Mouse (Mus musculus) cortical plate, adult 2 months (tissue): ENCODE measurements around the gene Swi5. TPM values are rescaled to one million over a fixed set of nuclear protein-coding genes. Genes with fewer than 3 reads are reported as not detected.

Experiments
- H3K27ac ChIP-seq: fragments of 200-500 bp; 2 replicates; pipeline ENCODE4 v1.5.1; 2012; ENCODE audit warnings: low read length, control low read depth, inconsistent platforms; ENCODE audit not compliant: insufficient read depth
- H3K4me1 ChIP-seq: fragments of 200-500 bp; 2 replicates; pipeline ENCODE4 v1.6.1; 2011; ENCODE audit warnings: low read length; ENCODE audit not compliant: control insufficient read depth, insufficient read depth
- H3K4me3 ChIP-seq: fragments of 200-500 bp; 2 replicates; pipeline ENCODE4 v1.5.1; 2011; ENCODE audit warnings: mild to moderate bottlenecking, low read length, control low read depth; ENCODE audit not compliant: insufficient read depth
- CTCF ChIP-seq: fragments of 200-500 bp; IDR thresholded peaks from 2 replicates; pipeline ENCODE4 v1.5.1; 2011; ENCODE audit warnings: mild to moderate bottlenecking, control low read depth, low read length; ENCODE audit not compliant: insufficient read depth; ENCODE audit errors: extremely low read depth
- POLR2A ChIP-seq: fragments of 200-500 bp; IDR thresholded peaks from 2 replicates; pipeline ENCODE4 v1.6.1; 2011; ENCODE audit warnings: mild to moderate bottlenecking, low read length, control low read depth; ENCODE audit not compliant: insufficient read depth; ENCODE audit errors: extremely low read depth
- polyA plus RNA-seq: library from polyadenylated mRNA; depleted of rRNA; stranded (reverse); fragments of >200 nt; gene quantifications from 2 replicates; pipeline ENCODE4 v1.2.3, GENCODE M21; 2012; rRNA removed

Gene Swi5
- polyA plus RNA-seq, result 256 and 268 TPM in 2 replicates

DNA sequence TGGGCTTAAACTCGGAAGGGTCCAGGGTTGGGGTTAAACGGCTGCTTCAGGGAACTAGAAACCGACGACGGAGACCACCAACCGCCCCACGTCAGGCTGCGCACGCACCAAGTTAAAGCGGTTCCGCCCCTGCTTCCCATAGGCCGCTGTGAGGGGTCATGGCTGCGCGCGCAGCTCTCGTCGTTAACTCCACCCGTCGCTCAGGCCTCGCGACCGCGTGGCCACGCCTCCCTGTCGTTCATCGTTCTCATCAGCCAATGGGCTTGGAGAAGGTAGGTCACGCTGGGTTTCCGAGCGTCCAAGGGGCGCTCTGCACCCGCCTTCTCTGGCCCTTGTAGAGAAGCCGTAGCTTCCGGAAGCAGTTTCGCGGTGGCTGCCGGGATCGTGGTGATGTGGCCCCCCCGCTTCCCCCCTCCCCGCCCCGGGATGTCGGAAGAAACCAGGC lies at the start of gene Swi5:
Swi5 (minus strand) TSS at position 153 of the 445 bp plus-strand sequence.
- TF ChIP-seq CTCF (no peak), POLR2A (peak; percentile 90; the same call in 1 of the 2 replicates)
- H3K27ac ChIP-seq, result no peak within 1 kb of the TSS
- peaks cover 6% of the 10 kb centered on the region; the same call in 1 of the 2 replicates for H3K4me1 ChIP-seq
- H3K4me3 ChIP-seq, result peak within 1 kb of the TSS; percentile 59

DNA sequence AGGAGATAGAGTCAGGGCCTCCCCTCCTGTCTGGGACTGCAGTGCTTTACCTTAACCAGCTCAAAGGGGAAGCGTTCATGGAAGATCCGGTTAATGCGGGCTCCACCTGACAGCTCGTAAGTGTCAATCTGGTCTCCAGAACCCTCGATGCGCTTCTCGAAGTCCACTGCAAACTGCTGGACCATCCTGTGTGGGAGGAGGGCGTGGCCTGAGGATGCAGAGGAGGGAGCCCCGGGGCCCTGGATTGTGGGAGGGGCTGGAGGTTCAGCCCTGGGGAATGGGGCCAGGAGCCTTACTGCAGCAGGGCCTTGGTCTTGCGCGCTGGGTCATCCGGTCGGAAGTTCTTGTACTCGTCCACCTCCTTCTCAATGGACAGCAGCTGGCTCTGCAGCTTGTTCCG lies 48.0 kb upstream of the Swi5 start:
- TF ChIP-seq POLR2A (no peak), CTCF (no peak)
- Histone ChIP-seq H3K27ac (no peak overlapping the region; the same call in 1 of the 2 replicates), H3K4me3 (no peak overlapping the region), H3K4me1 (no peaks in the 10 kb centered on the region)

DNA sequence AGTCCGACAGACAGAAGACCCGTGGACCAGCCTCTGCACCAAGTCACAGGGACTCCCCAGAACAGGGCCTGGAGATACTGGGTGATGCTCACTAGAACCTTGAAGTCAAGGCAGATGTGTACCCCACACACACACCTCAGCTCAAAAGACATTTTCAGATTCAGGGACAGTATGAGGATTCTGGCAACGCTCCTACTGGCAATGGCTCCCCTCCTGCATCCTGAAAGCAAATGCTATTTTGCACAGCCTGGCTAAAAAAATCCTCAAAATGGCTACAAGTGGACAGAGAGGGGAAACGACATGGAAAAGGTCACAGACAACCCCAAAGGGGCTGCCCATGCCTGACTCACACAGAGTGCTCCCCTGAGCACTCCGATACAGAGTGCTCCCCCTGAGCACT lies 44.3 kb upstream of the Swi5 start:
- no peak overlapping the region for H3K27ac ChIP-seq
- TF ChIP-seq CTCF, result no peak
- no peak for TF ChIP-seq POLR2A
- H3K4me3 ChIP-seq, result no peak overlapping the region

DNA sequence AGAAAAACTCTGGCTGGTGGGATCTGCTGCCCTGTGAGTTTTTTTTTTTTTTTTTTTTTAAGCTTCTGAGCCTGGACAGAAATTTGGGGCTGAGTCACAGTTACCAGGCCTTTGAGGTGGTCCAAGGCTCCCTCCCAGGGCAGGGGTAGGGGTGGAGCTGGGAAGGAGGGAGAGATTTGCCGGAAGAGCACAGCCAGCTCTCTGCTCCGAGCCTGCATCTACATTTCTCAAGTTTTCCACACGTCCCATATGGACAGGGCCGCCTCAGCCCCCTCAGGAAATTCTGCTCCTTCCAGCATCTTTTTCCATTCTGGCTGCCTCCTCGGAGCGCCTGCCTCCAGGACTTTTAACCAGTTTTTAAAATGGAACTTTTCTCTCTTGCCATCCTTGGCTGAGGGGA lies 41.7 kb upstream of the Swi5 start:
- no peak overlapping the region for H3K27ac ChIP-seq
- TF ChIP-seq CTCF, result no peak
- TF ChIP-seq POLR2A, result no peak; the same call in 1 of the 2 replicates
- peaks cover 11% of the 10 kb centered on the region for H3K4me1 ChIP-seq
- H3K4me3 ChIP-seq, result no peak overlapping the region

More for the DNA sequence above, 44.3 kb upstream of the Swi5 start:
- peaks cover 7% of the 10 kb centered on the region for H3K4me1 ChIP-seq

DNA sequence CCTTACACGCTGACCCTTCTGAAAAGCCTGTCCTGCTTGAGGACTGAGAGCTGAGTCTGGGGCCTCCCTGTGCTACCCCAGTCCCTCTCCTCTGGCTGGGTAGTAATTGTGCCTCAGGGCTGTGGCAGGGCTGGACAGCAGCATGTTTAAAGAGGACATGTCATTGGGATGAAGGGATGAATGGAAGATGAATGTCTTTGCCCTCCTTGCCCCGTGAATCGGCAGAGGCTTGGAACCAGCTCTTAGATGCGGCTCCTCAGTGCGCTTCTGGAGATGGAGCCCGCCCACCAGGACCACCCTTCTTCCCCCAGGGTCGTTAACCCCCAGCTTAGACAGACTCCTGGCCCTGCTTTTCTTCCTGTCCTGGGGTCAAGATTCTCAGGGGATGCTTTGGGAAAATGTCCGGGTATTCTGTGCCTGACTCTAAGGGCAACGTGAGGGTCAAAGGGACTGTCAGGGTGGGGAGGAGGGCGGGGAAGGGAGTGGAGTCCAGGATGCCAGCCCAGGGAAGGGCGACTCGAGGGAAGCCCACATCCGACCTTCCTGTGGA lies 41.1 kb upstream of the Swi5 start:
- TF ChIP-seq CTCF, result no peak
- TF ChIP-seq POLR2A, result no peak
- Histone ChIP-seq H3K4me3 (no peak overlapping the region), H3K4me1 (peaks cover 11% of the 10 kb centered on the region), H3K27ac (peak overlapping the region; percentile 55; the same call in 1 of the 2 replicates)

DNA sequence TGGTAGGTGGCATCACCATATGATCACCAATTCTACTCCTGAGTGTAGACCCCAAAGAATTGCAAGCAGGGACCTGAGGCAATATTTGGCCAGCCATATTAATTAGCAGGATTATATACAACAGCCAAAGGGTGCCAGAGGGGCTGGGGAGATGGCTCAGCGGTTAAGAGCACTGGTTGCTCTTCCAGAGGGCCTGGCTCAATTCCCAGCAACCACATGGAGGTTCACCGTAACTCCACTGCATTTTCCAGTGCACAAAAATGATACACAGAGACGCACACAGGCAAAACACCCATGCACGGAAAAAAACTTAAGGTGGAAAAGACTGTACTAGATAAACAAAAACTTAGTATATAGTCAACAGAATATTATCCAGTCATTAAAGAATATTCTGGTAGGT lies 39.3 kb upstream of the Swi5 start:
- no peak for TF ChIP-seq CTCF
- TF ChIP-seq POLR2A, result no peak
- Histone ChIP-seq H3K27ac (no peak overlapping the region), H3K4me3 (no peak overlapping the region), H3K4me1 (peaks cover 13% of the 10 kb centered on the region)

DNA sequence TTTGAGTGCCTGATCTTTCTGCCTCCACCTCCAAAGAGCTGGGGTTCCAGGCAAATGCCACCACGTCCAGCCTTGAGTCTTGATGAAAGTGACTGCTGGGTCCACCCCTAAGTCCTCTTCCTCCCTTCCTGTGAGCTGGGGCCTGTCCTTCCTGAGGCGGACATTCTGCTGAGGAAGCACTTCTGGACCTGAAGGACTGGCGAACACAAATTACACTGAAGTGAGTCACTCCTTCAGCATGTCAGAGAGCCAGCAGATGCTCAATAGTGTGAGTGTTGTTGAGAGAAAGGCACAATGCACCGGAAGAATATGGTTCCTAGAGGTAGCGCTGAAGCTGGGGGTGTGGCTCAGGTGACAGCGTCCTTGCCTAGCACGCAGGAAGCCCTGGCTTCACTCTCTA lies 37.5 kb upstream of the Swi5 start:
- no peak overlapping the region for H3K27ac ChIP-seq
- peaks cover 13% of the 10 kb centered on the region for H3K4me1 ChIP-seq
- TF ChIP-seq POLR2A, result no peak
- no peak for TF ChIP-seq CTCF
- H3K4me3 ChIP-seq, result no peak overlapping the region

DNA sequence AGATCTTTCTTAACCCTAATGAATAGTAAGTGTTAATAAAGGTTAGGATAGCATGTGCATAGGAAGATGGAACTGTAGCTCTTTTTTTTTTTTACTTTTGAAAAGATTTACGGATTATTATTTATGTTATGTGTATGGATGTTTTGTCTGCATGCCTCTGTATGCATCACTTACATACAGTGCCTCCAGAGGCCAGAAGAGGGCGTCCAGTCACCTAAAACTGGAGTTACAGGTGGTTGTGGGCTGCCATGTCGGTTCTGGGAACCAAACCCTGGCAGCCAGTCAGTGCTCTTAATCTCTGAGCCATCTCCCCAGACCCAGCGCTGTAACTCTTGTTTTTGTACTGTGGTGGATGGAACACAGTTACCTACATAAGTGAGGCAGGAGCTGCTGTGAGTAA lies 36.4 kb upstream of the Swi5 start:
- Histone ChIP-seq H3K4me1 (peaks cover 14% of the 10 kb centered on the region), H3K4me3 (no peak overlapping the region), H3K27ac (no peak overlapping the region)
- TF ChIP-seq POLR2A (no peak), CTCF (no peak)

DNA sequence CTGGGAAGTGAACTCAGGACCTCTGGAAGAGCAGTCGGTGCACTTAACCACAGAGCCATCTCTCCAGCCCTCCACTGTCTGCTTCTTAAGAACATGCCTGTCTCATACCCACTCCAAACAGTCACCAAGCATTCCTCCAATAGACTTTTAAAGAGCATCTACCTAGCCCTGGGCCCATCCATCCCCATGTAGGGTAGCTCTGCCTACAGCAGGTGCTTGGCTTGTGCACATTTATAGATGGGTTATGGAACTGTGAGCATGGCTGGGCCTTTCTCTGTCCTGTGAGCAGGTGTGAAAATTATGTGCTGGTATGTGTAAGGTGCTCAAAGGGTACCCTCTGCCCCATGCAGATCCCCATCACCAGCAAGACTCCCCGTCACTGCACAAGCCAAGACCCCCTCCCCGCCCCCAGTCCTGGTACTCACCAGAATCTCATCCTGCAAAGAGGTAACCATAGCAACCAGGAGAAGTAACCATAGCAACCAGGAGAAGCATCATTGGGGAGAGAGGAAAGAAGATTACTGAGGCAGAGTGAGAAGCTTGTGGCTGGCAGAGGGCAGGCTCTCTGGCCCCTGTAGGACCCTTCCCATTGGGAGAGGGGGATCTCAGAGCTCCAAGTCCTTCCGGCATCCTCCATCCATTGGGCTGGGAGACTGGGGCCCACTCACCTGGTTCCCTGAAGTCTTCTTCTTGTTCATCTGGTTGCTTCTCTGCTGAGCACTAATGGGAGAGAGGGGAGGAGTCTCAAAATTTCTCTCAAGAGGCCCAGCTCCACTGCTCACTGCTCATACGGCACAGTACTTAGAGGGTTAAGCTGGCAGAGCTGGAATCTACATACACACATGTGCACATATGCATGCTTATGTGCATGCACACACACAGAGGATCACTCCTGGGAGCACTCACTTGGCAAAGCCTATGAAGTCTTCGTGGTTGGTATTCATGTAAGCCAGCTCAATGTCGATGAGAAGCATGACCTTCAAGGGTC lies 35.2 kb upstream of the Swi5 start:
- TF ChIP-seq POLR2A (no peak), CTCF (no peak)
- Histone ChIP-seq H3K4me1 (peaks cover 13% of the 10 kb centered on the region), H3K4me3 (no peak overlapping the region), H3K27ac (peak overlapping the region; percentile 46; the same call in 1 of the 2 replicates)

DNA sequence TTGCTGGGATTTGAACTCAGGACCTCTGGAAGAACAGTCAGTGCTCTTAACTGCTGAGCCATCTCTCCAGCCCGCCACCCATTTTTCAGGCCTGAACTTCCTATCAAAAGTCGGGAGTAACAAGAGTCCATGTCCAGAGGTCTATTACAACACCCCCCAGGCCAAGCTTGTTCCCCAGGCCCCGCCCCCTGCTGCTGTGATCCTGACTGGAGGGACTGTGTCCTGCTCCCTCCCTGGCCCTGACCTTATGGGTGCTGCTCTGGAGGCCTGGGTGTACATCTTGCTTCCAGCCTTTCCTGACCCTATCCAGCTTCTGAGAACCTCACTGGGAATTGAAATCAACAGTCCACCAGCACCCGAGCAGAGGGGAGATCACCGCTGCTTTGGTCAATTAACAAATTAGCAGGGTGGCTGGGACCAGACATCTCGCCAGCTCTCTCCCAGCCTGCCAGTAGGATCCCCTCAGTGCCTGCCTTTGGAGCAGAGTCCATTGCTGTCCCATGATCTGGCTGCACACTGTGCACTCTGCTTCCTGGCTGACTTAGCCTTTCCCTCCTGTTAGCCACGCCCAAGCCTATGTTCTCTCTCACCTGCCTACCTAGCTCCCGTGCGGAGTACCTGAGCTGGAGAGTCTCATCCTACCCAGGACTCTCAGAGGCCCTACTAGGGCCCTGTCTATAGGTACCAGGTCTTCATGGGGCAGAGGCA lies 33.9 kb upstream of the Swi5 start:
- no peak overlapping the region for H3K27ac ChIP-seq
- peaks cover 13% of the 10 kb centered on the region for H3K4me1 ChIP-seq
- no peak overlapping the region for H3K4me3 ChIP-seq
- no peak for TF ChIP-seq CTCF
- no peak for TF ChIP-seq POLR2A
